Comparison of ENCODE assay signal across 13 mouse cellular contexts in the genomic region with DNA sequence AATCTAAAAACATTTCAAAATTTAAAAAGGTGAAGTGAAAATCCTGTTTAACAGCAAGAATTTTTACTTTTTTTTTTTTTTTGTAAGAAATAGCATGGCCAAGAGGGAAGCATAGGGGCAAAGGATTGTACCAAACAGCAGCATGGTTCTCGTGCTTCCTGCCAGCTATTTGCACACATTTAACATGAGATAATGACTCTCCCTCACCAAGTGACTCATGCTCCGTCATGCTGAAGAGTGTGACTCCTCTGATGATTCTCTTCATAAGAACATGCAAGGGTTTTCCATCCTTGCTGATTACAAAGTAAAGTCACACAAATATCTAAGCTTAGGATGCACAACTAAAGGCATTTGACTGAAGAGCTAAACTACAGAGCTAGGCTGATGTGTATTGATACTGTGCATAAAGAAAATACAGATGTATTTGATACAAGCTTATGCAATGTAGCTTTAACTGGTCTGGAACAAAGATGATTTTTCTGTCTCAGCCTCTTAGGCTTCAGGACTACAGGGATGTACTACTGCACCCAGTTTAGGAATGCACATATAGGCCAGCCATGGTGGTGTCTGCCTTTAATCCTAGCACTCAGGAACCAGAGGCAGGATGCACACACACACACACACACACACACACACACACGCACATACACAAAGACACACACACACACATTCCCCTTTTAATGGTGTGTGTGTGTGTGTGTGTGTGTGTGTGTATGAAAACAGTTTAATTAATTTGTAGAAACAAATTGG. TPM values are rescaled to one million over a fixed set of nuclear protein-coding genes. Genes with fewer than 3 reads are reported as not detected.
A peak's percentile ranks its signal among the peaks of the same experiment; 100 is the strongest.
DNase-seq lines count a peak whose midpoint lies in the region; ATAC-seq and TF ChIP-seq lines count a peak whose summit lies in the region.
"Had no signal": no experiment of that assay in that cellular context is flagged by ENCODE, and none has a peak within 500 bp of the region (broad histone marks: within the 10 kb centered on the region; RNA-seq: fewer than 3 reads in every experiment).

No protein-coding gene starts in this region.

- H3K4me3 ChIP-seq in neural tube, embryonic 12.5 days, result no peak overlapping the region
- peak overlapping the region; percentile 61 for H3K4me3 ChIP-seq in bone marrow, adult 2 months (replicated peaks; ENCODE audit: control insufficient read depth, low read depth, low read length)
- H3K4me3 ChIP-seq in left cerebral cortex, adult 2 months, result no peak overlapping the region
- H3K4me3 ChIP-seq: hindbrain, embryonic 15.5 days had no signal

- no peaks in the 10 kb centered on the region for H3K4me1 ChIP-seq in neural tube, embryonic 12.5 days
- H3K4me1 ChIP-seq in bone marrow, adult 2 months (ENCODE audit: control insufficient read depth, insufficient read depth, low read length), result no peaks in the 10 kb centered on the region; the same call in 1 of the 2 replicates
- H3K4me1 ChIP-seq: hindbrain, embryonic 15.5 days had no signal

- no peak for TF ChIP-seq POLR2A in bone marrow, adult 2 months (IDR thresholded peaks at IDR 0.05; ENCODE audit: borderline replicate concordance, control insufficient read depth, low read depth, low read length)

- no peaks in the 10 kb centered on the region for H3K9me3 ChIP-seq in neural tube, embryonic 12.5 days
- H3K9me3 ChIP-seq: hindbrain, embryonic 15.5 days had no signal

- ATAC-seq in neural tube, embryonic 12.5 days (ENCODE audit: low FRiP score, low read depth), result peak; percentile 37; the same call in 1 of the 2 replicates

- TF ChIP-seq CTCF in bone marrow, adult 2 months (IDR thresholded peaks at IDR 0.05; ENCODE audit: control insufficient read depth, insufficient read depth, low read length), result no peak
- no peak for TF ChIP-seq CTCF in left cerebral cortex, adult 2 months (IDR thresholded peaks at IDR 0.05)

- no peaks in the 10 kb centered on the region for H3K27me3 ChIP-seq in neural tube, embryonic 12.5 days (replicated peaks)
- H3K27me3 ChIP-seq: hindbrain, embryonic 15.5 days had no signal

- intact Hi-C loops in left cerebral cortex, adult 2 months (cut with DNase I), result no loop called here

- no peak overlapping the region for H3K9ac ChIP-seq in neural tube, embryonic 12.5 days
- H3K9ac ChIP-seq: hindbrain, embryonic 15.5 days had no signal

- no peak overlapping the region for H3K27ac ChIP-seq in neural tube, embryonic 12.5 days
- no peak overlapping the region for H3K27ac ChIP-seq in bone marrow, adult 2 months (ENCODE audit: control insufficient read depth, insufficient read depth, low read depth, low read length, poor library complexity)
- no peak overlapping the region for H3K27ac ChIP-seq in left cerebral cortex, adult 2 months
- H3K27ac ChIP-seq: hindbrain, embryonic 15.5 days had no signal

- no peaks in the 10 kb centered on the region for H3K36me3 ChIP-seq in neural tube, embryonic 12.5 days
- H3K36me3 ChIP-seq: hindbrain, embryonic 15.5 days had no signal

- DNase-seq in adrenal gland, adult 2 months, result peak; percentile 19
- DNase-seq in adrenal gland, postnatal 10 days, result no peak
- no peak for DNase-seq in neural tube, embryonic 10.5 days (ENCODE audit: extremely low spot score, low spot score)
- peak; percentile 83 for DNase-seq in naive thymus-derived CD4-positive, alpha-beta T cell, adult 2 months (ENCODE audit: low read depth)
- DNase-seq in left cerebral cortex, adult 2 months (ENCODE audit: extremely low spot score in 1 of 2, low spot score in 2 of 2), result no peak
- no peak for DNase-seq in retina, postnatal 1 day
- DNase-seq: cerebellum, postnatal 10 days; kidney, postnatal 25 days; layer of hippocampus, postnatal 36 days had no signal

- 80% methylated on average over 3 of the region's 3 CpGs for WGBS in neural tube, embryonic 12.5 days
- WGBS in bone marrow, adult 2 months, result 43% methylated on average over 3 of the region's 3 CpGs

- no peak overlapping the region for H3K4me2 ChIP-seq in neural tube, embryonic 12.5 days (replicated peaks)
- H3K4me2 ChIP-seq: heart, embryonic 11.5 days; hindbrain, embryonic 15.5 days had no signal

RNA-seq across cellular contexts. Expression of a gene that starts 1.6 kb away (rescaled TPM):
- under 1 TPM; 0.29 to 0.41 TPM for total RNA-seq in adrenal gland, adult 2 months (2021)
- 0.07 TPM in 1 of 2 replicates, not detected in the other for polyA plus RNA-seq in adrenal gland, adult 2 months (2012; rRNA removed)
- total RNA-seq in adrenal gland, postnatal 10 days (2021), result 1 to 10 TPM; 1.8 to 3.0 TPM
- polyA plus RNA-seq in neural tube, embryonic 12.5 days (2016; fragmentation: Nextera tagmentation; extraction: Ambion mirVana), result 0.10 TPM in 1 of 2 replicates, not detected in the other
- polyA plus RNA-seq in bone marrow, adult 2 months (2011; ENCODE audit: insufficient read depth, insufficient read length, low replicate concordance, missing spikeins), result 12.1 and 14.5 TPM in 2 replicates
- under 1 TPM; 0.42 to 0.43 TPM for total RNA-seq in left cerebral cortex, adult 2 months (2021)

Comparison
In these comparisons a context has a peak if more than half of its experiments do, and no peak if none do; other contexts are left out.
1. DNase-seq: peak in adrenal gland, adult 2 months (single experiment) and naive thymus-derived CD4-positive, alpha-beta T cell, adult 2 months (single experiment); none in adrenal gland, postnatal 10 days (single experiment), neural tube, embryonic 10.5 days (single experiment), left cerebral cortex, adult 2 months (0 of 2) and retina, postnatal 1 day (single experiment).